Mouse (Mus musculus): ENCODE results near the gene Ddx39b. TPM values are rescaled to one million over a fixed set of nuclear protein-coding genes. Genes with fewer than 3 reads are reported as not detected.
A peak's percentile ranks its signal among the peaks of the same experiment; 100 is the strongest.

Gene Ddx39b
- total and polyA plus RNA-seq, 3 experiments = 82.3 to 148 (median 83.4) TPM

- no peaks in the 10 kb centered on the region for H3K79me2 ChIP-seq (replicated peaks; ENCODE audit: control insufficient read depth, insufficient read depth, low read length)
- H3K27ac ChIP-seq = peak overlapping the region; percentile 89
- 63% methylated on average over 4 of the region's 4 CpGs for WGBS
- no peak overlapping the region for H3K9ac ChIP-seq (ENCODE audit: low read depth, low read length)
- no peak for TF ChIP-seq POLR2A (IDR thresholded peaks at IDR 0.05; ENCODE audit: insufficient read depth, low read depth, low read length)
- no peak for DNase-seq
- no peaks in the 10 kb centered on the region for H3K27me3 ChIP-seq (ENCODE audit: control insufficient read depth, insufficient read depth, low read length)
- peaks cover 3% of the 10 kb centered on the region; the same call in 1 of the 2 replicates for H3K36me3 ChIP-seq (ENCODE audit: control insufficient read depth, insufficient read depth, low read length)
- intact Hi-C loops (cut with DNase I) = loop anchor here (5.0 kb wide), 1 partner anchor 33 kb away; no protein-coding TSS in a partner anchor
- H3K4me3 ChIP-seq = no peak overlapping the region
- no peaks in the 10 kb centered on the region; the same call in 1 of the 2 replicates for H3K4me1 ChIP-seq (ENCODE audit: control insufficient read depth, insufficient read depth, low read length)
Measured at GRCm38 (mm10) chr17:35259621-35260020, 18.1 kb downstream of the Ddx39b start.

- WGBS = 81% methylated on average over 13 of the region's 13 CpGs
- intact Hi-C loops (cut with DNase I) = no loop called here
- TF ChIP-seq EP300 (IDR thresholded peaks at IDR 0.05; ENCODE audit: insufficient read depth, low read depth, low read length) (no peak), POLR2A (IDR thresholded peaks at IDR 0.05; ENCODE audit: insufficient read depth, low read depth, low read length) (no peak), CTCF (IDR thresholded peaks at IDR 0.05) (no peak)
- no peak overlapping the region for H3K4me3 ChIP-seq
- H3K4me1 ChIP-seq (ENCODE audit: control insufficient read depth, insufficient read depth, low read length) = peaks cover 3% of the 10 kb centered on the region
- peak overlapping the region; percentile 90; the same call in 1 of the 2 replicates for H3K27ac ChIP-seq
- peaks cover 3% of the 10 kb centered on the region for H3K36me3 ChIP-seq (ENCODE audit: control insufficient read depth, insufficient read depth, low read length)
- H3K27me3 ChIP-seq (ENCODE audit: control insufficient read depth, insufficient read depth, low read length) = no peaks in the 10 kb centered on the region
- H3K9ac ChIP-seq (ENCODE audit: low read depth, low read length) = no peak overlapping the region
- no peaks in the 10 kb centered on the region for H3K79me2 ChIP-seq (replicated peaks; ENCODE audit: control insufficient read depth, insufficient read depth, low read length)
- DNase-seq = no peak
Measured at GRCm38 (mm10) chr17:35261651-35262050, 20.1 kb downstream of the Ddx39b start.

GRCm38 (mm10) chr17:35262664-35263522, 21.3 kb downstream of the Ddx39b start, which contains the start of gene H2-D1:
TSS of gene H2-D1 (plus strand) at chr17:35262730.
- H3K79me2 ChIP-seq (replicated peaks; ENCODE audit: control insufficient read depth, insufficient read depth, low read length) = no peaks in the 10 kb centered on the region
- DNase-seq = peak; percentile 99 to 100
- no peaks in the 10 kb centered on the region for H3K27me3 ChIP-seq (ENCODE audit: control insufficient read depth, insufficient read depth, low read length)
- TF ChIP-seq EP300 (IDR thresholded peaks at IDR 0.05; ENCODE audit: insufficient read depth, low read depth, low read length) = 0 out of 2 replicates have a peak, but pooled peaks have one; percentile 49
- TF ChIP-seq POLR2A (IDR thresholded peaks at IDR 0.05; ENCODE audit: insufficient read depth, low read depth, low read length) = peak; percentile 96
- no peak for TF ChIP-seq CTCF (IDR thresholded peaks at IDR 0.05)
- intact Hi-C loops (cut with DNase I) = no loop called here
- peak within 1 kb of the TSS; percentile 79 for H3K4me3 ChIP-seq
- H3K4me1 ChIP-seq (ENCODE audit: control insufficient read depth, insufficient read depth, low read length) = peaks cover 3% of the 10 kb centered on the region
- WGBS = 2% methylated on average over 72 of the region's 73 CpGs
- peak within 1 kb of the TSS; percentile 87 for H3K9ac ChIP-seq (ENCODE audit: low read depth, low read length)
- H3K27ac ChIP-seq = peak within 1 kb of the TSS; percentile 90
- H3K36me3 ChIP-seq (ENCODE audit: control insufficient read depth, insufficient read depth, low read length) = peaks cover 3% of the 10 kb centered on the region

- TF ChIP-seq POLR2A (IDR thresholded peaks at IDR 0.05; ENCODE audit: insufficient read depth, low read depth, low read length) (no peak), EP300 (IDR thresholded peaks at IDR 0.05; ENCODE audit: insufficient read depth, low read depth, low read length) (no peak), CTCF (IDR thresholded peaks at IDR 0.05) (no peak)
- intact Hi-C loops (cut with DNase I) = no loop called here
- Histone ChIP-seq H3K4me3 (peak overlapping the region; percentile 79), H3K9ac (ENCODE audit: low read depth, low read length) (peak overlapping the region; percentile 87), H3K4me1 (ENCODE audit: control insufficient read depth, insufficient read depth, low read length) (peaks cover 3% of the 10 kb centered on the region), H3K27ac (peak overlapping the region; percentile 90), H3K36me3 (ENCODE audit: control insufficient read depth, insufficient read depth, low read length) (peaks cover 3% of the 10 kb centered on the region), H3K27me3 (ENCODE audit: control insufficient read depth, insufficient read depth, low read length) (no peaks in the 10 kb centered on the region), H3K79me2 (replicated peaks; ENCODE audit: control insufficient read depth, insufficient read depth, low read length) (no peaks in the 10 kb centered on the region)
- DNase-seq = peak; percentile 52 to 55
- 2% methylated on average over 31 of the region's 31 CpGs for WGBS
Measured at GRCm38 (mm10) chr17:35263523-35263883, 22.0 kb downstream of the Ddx39b start.

GRCm38 (mm10) chr17:35267399-35268086, 26.0 kb downstream of the Ddx39b start:
- intact Hi-C loops (cut with DNase I) = loop anchor here (2.0 kb wide), 1 partner anchor 1295 kb away; no protein-coding TSS in a partner anchor
- no peaks in the 10 kb centered on the region for H3K79me2 ChIP-seq (replicated peaks; ENCODE audit: control insufficient read depth, insufficient read depth, low read length)

More at GRCm38 (mm10) chr17:35267399-35268086, 26.0 kb downstream of the Ddx39b start:
- Histone ChIP-seq H3K27me3 (ENCODE audit: control insufficient read depth, insufficient read depth, low read length) (no peaks in the 10 kb centered on the region), H3K4me1 (ENCODE audit: control insufficient read depth, insufficient read depth, low read length) (peaks cover 3% of the 10 kb centered on the region), H3K36me3 (ENCODE audit: control insufficient read depth, insufficient read depth, low read length) (peaks cover 3% of the 10 kb centered on the region), H3K27ac (no peak overlapping the region), H3K9ac (ENCODE audit: low read depth, low read length) (no peak overlapping the region), H3K4me3 (no peak overlapping the region)
- WGBS = 63% methylated on average over 1 of the region's 1 CpGs
- TF ChIP-seq POLR2A (IDR thresholded peaks at IDR 0.05; ENCODE audit: insufficient read depth, low read depth, low read length) = peak; percentile 39; the same call in 1 of the 2 replicates
- no peak for TF ChIP-seq EP300 (IDR thresholded peaks at IDR 0.05; ENCODE audit: insufficient read depth, low read depth, low read length)
- TF ChIP-seq CTCF (IDR thresholded peaks at IDR 0.05) = no peak
- DNase-seq = no peak

Data from heart, adult 2 months (tissue).